ENCODE assay signal across 26 mouse cellular contexts in genomic region chr14:76700190-76700589, GRCm38 (mm10).
DNase-seq lines count a peak whose midpoint lies in the region; ATAC-seq and TF ChIP-seq lines count a peak whose summit lies in the region.
"Had no signal": no experiment of that assay in that cellular context is flagged by ENCODE, and none has a peak within 500 bp of the region (broad histone marks: within the 10 kb centered on the region; RNA-seq: fewer than 3 reads in every experiment).

No protein-coding gene starts in this region.

- H3K9me3 ChIP-seq in heart, embryonic 10.5 days: no peaks in the 10 kb centered on the region
- no peaks in the 10 kb centered on the region for H3K9me3 ChIP-seq in liver, embryonic 11.5 days (ENCODE audit: control insufficient read depth, low read length)
- no peaks in the 10 kb centered on the region for H3K9me3 ChIP-seq in liver, embryonic 12.5 days (replicated peaks)
- H3K9me3 ChIP-seq: forebrain, embryonic 10.5 days; forebrain, embryonic 13.5 days had no signal

- no peaks in the 10 kb centered on the region for H3K27me3 ChIP-seq in heart, embryonic 10.5 days (ENCODE audit: insufficient read depth, poor library complexity, severe bottlenecking)
- H3K27me3 ChIP-seq in liver, embryonic 11.5 days (replicated peaks; ENCODE audit: control insufficient read depth, insufficient read depth, low read length): no peaks in the 10 kb centered on the region
- no peaks in the 10 kb centered on the region for H3K27me3 ChIP-seq in liver, embryonic 12.5 days (replicated peaks)
- H3K27me3 ChIP-seq in C2C12 (ENCODE audit: control insufficient read depth, insufficient read depth, insufficient read length) (no peaks in the 10 kb centered on the region), myocyte (ENCODE audit: control insufficient read depth, insufficient read depth, insufficient read length) (no peaks in the 10 kb centered on the region)
- H3K27me3 ChIP-seq: forebrain, embryonic 13.5 days had no signal

- H3K79me3 ChIP-seq in C2C12 (ENCODE audit: low read depth): no peaks in the 10 kb centered on the region

- H3K27ac ChIP-seq in heart, embryonic 10.5 days: peak overlapping the region; percentile 78; the same call in 1 of the 2 replicates
- H3K27ac ChIP-seq in liver, embryonic 11.5 days (ENCODE audit: low read depth, low read length): no peak overlapping the region
- H3K27ac ChIP-seq in liver, embryonic 12.5 days: no peak overlapping the region
- H3K27ac ChIP-seq: forebrain, embryonic 10.5 days; forebrain, embryonic 13.5 days; hindbrain, embryonic 14.5 days; hindbrain, postnatal 0 days had no signal

- no peak for DNase-seq in heart, embryonic 10.5 days (ENCODE audit: low spot score)
- DNase-seq in heart, postnatal 4 days: no peak
- no peak for DNase-seq in liver, embryonic 11.5 days (ENCODE audit: low spot score)
- DNase-seq in spleen, postnatal 10 days (ENCODE audit: low spot score in 2 of 2): no peak
- DNase-seq in cerebellum, adult 11 months: no peak
- DNase-seq: adrenal gland, adult 2 months; adrenal gland, postnatal 36 days; cerebellum, adult 2 months; cerebellum, adult 9-11 months; cerebellum, postnatal 25 days; embryo, embryonic 11 days; gastrocnemius, postnatal 10 days; gastrocnemius, postnatal 36 days; heart, postnatal 10 days; heart, postnatal 36 days; kidney, adult 18-20 months had no signal

- no peaks in the 10 kb centered on the region for H3K36me3 ChIP-seq in heart, embryonic 10.5 days
- no peaks in the 10 kb centered on the region for H3K36me3 ChIP-seq in liver, embryonic 11.5 days (ENCODE audit: control insufficient read depth, insufficient read depth, low read length)
- H3K36me3 ChIP-seq in liver, embryonic 12.5 days: no peaks in the 10 kb centered on the region
- H3K36me3 ChIP-seq in C2C12 (ENCODE audit: control insufficient read depth, insufficient read depth) (no peaks in the 10 kb centered on the region), myocyte (ENCODE audit: control insufficient read depth, insufficient read depth) (no peaks in the 10 kb centered on the region)
- H3K36me3 ChIP-seq: forebrain, embryonic 10.5 days had no signal

- 64% methylated on average over 4 of the region's 4 CpGs for WGBS in heart, embryonic 10.5 days
- 64% methylated on average over 4 of the region's 4 CpGs for WGBS in liver, embryonic 11.5 days
- 46% methylated on average over 4 of the region's 4 CpGs for WGBS in liver, embryonic 12.5 days (ENCODE audit: insufficient replicate concordance)

- no peak for TF ChIP-seq POLR2A in myocyte (IDR thresholded peaks at IDR 0.05; ENCODE audit: insufficient read length, low read depth)

- peaks cover 66% of the 10 kb centered on the region for H3K4me1 ChIP-seq in heart, embryonic 10.5 days
- H3K4me1 ChIP-seq in liver, embryonic 11.5 days (replicated peaks; ENCODE audit: control insufficient read depth, insufficient read depth, low read length): peaks cover 43% of the 10 kb centered on the region
- peaks cover 71% of the 10 kb centered on the region for H3K4me1 ChIP-seq in liver, embryonic 12.5 days

- ATAC-seq in liver, embryonic 11.5 days (replicated peaks; ENCODE audit: low FRiP score): peak; percentile 29; the same call in 1 of the 2 replicates
- no peak for ATAC-seq in liver, embryonic 12.5 days
- ATAC-seq: forebrain, embryonic 13.5 days; forebrain, embryonic 16.5 days; hindbrain, postnatal 0 days; inflammation-experienced regulatory T-cells, adult 6 months; intestine, embryonic 16.5 days had no signal

- H3K9ac ChIP-seq in liver, embryonic 11.5 days (ENCODE audit: low read depth, low read length): no peak overlapping the region
- H3K9ac ChIP-seq in liver, embryonic 12.5 days: no peak overlapping the region
- H3K9ac ChIP-seq: forebrain, embryonic 13.5 days; hindbrain, embryonic 14.5 days had no signal

- H3K4me2 ChIP-seq in liver, embryonic 11.5 days: no peak overlapping the region
- H3K4me2 ChIP-seq in liver, embryonic 12.5 days: no peak overlapping the region
- no peak overlapping the region for H3K4me2 ChIP-seq in myocyte (ENCODE audit: low read depth)
- H3K4me2 ChIP-seq: forebrain, embryonic 13.5 days; hindbrain, embryonic 14.5 days had no signal

- no peak for TF ChIP-seq CTCF in C2C12 (IDR thresholded peaks at IDR 0.05; ENCODE audit: control insufficient read depth, insufficient read depth, insufficient read length)

- no peak overlapping the region for H3ac ChIP-seq in C2C12 (ENCODE audit: control insufficient read depth, insufficient read length, low read depth)
- H3ac ChIP-seq in myocyte (ENCODE audit: control insufficient read depth, insufficient read length): no peak overlapping the region

- H3K79me2 ChIP-seq in C2C12 (ENCODE audit: control insufficient read depth, insufficient read depth) (no peaks in the 10 kb centered on the region), myocyte (ENCODE audit: control insufficient read depth, insufficient read depth) (no peaks in the 10 kb centered on the region)

- H3K4me3 ChIP-seq in heart, embryonic 10.5 days: no peak overlapping the region
- no peak overlapping the region for H3K4me3 ChIP-seq in liver, embryonic 11.5 days (ENCODE audit: low read depth, low read length)
- no peak overlapping the region for H3K4me3 ChIP-seq in liver, embryonic 12.5 days
- H3K4me3 ChIP-seq in C2C12 (ENCODE audit: insufficient read depth, poor library complexity, severe bottlenecking) (no peak overlapping the region), myocyte (no peak overlapping the region)
- H3K4me3 ChIP-seq: forebrain, embryonic 10.5 days; forebrain, embryonic 13.5 days had no signal

TF ChIP-seq in C2C12, 6 proteins besides CTCF, POLR2A, EP300 and RAD21:
- TF ChIP-seq CEBPB (IDR thresholded peaks at IDR 0.05; ENCODE audit: low read depth) (peak; percentile 0), USF1 (IDR thresholded peaks at IDR 0.05; ENCODE audit: low read depth) (peak; percentile 87), MAX (IDR thresholded peaks at IDR 0.05) (no peak)

TF ChIP-seq in myocyte, 11 proteins besides CTCF, POLR2A, EP300 and RAD21:
- peak; percentile 56 for TF ChIP-seq USF1 (IDR thresholded peaks at IDR 0.05; ENCODE audit: low read depth)
- TF ChIP-seq MAX (IDR thresholded peaks at IDR 0.05; ENCODE audit: low read depth): no peak
TF ChIP-seq in myocyte: peak in this region for 1.
